Mouse (Mus musculus) Patski (cell line): ENCODE results near the gene Rmdn3. TPM values are rescaled to one million over a fixed set of nuclear protein-coding genes. Genes with fewer than 3 reads are reported as not detected.

Experiments used
- ATAC-seq: fragments of 100-300 bp; one replicate; pipeline ENCODE4 v1.8.0; 2021
- CTCF ChIA-PET: fragments of 350-600 bp; sonication (Branson Sonifier 250); formaldehyde crosslinking; loops from one replicate; lab custom pipeline; 2022; ENCODE audit warnings: inconsistent platforms; lab: Charles Lee
- POLR2A ChIA-PET: fragments of 350-600 bp; sonication (Branson Sonifier 250); formaldehyde crosslinking; loops from one replicate; lab custom pipeline; 2022; ENCODE audit warnings: antibody characterized with exemption, inconsistent platforms; lab: Charles Lee
- DNase-seq: peaks from one replicate; pipeline ENCODE4 v3.0.0-alpha.2; 2011; ENCODE audit warnings: low read depth, low spot score
- H3K27me3 ChIP-seq: fragments of 371-371 bp; one replicate; pipeline ENCODE4 v1.5.1; 2021
- CTCF ChIP-seq: fragments of 100-300 bp; IDR thresholded peaks from one replicate; pipeline ENCODE4 v1.5.1; 2021
- in situ Hi-C: fragments of 300-500 bp; cut with MboI; formaldehyde crosslinking; loops from 3 replicates; pipeline ENCODE4 v1.11.1; 2018; ENCODE audit warnings: low pct_unique_long_range_greater_than_20kb, mixed read lengths
- polyA plus RNA-seq: library from polyadenylated mRNA; unstranded; gene quantifications from one replicate; pipeline ENCODE4 v1.2.3, GENCODE M21; 2021

The Rmdn3 gene
- polyA plus RNA-seq, 1 experiment from 2014 or later: 31.7 TPM

GRCm38 (mm10) chr2:119171574-119171973, 14.7 kb upstream of the Rmdn3 start:
- in situ Hi-C loops: no loop called here
- no peak for TF ChIP-seq CTCF
- POLR2A ChIA-PET: no interaction called here
- no peaks in the 10 kb centered on the region for H3K27me3 ChIP-seq
- CTCF ChIA-PET: interaction anchor here (1.0 to 2.0 kb wide), 3 partner anchors 9 to 18 kb away, joined by 3 to 7 read pairs (median 3); no protein-coding TSS in a partner anchor
- ATAC-seq (no peak), DNase-seq (no peak)

DNA sequence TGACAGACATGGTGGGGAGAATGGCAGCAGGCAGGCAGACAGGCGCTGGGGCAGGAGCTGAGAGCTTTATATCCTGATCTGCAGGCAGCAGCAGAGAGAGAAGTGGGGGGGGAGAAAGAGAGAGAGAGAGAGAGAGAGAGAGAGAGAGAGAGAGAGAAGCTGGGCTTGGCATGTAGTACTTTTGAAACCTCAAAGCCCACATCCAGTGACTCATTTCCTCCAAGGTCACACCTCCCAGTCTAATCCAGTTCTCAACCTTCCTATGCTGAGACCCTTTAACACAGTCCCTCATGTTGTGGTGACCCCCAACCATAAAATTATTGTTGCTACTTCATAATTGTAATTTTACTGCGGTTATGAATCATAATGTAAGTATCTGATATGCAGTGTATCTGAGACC, 13.4 kb upstream of the Rmdn3 start:
- no peak for TF ChIP-seq CTCF
- DNase-seq: no peak
- ChIA-PET POLR2A (no interaction called here), CTCF (interaction anchor here (1.0 to 1.7 kb wide), 2 partner anchors 11 to 19 kb away, joined by 3 to 4 read pairs; no protein-coding TSS in a partner anchor)
- H3K27me3 ChIP-seq: no peaks in the 10 kb centered on the region
- in situ Hi-C loops: no loop called here
- ATAC-seq: no peak

- TF ChIP-seq CTCF: no peak
- CTCF ChIA-PET: no interaction called here
- in situ Hi-C loops: no loop called here
- no peaks in the 10 kb centered on the region for H3K27me3 ChIP-seq
- DNase-seq: no peak
- ATAC-seq: no peak
- POLR2A ChIA-PET: no interaction called here
Measured at GRCm38 (mm10) chr2:119167866-119168256, 11.0 kb upstream of the Rmdn3 start.

GRCm38 (mm10) chr2:119166901-119167865, 10.3 kb upstream of the Rmdn3 start, which contains the start of gene Gchfr:
Gchfr (plus strand) TSS chr2:119167773.
- POLR2A ChIA-PET: no interaction called here
- CTCF ChIA-PET: interaction anchor here (0.8 to 1.8 kb wide), 4 partner anchors 10 to 22 kb away, joined by 3 to 6 read pairs (median 4); no protein-coding TSS in a partner anchor
- no peaks in the 10 kb centered on the region for H3K27me3 ChIP-seq
- no peak for TF ChIP-seq CTCF
- ATAC-seq: peak; percentile 64
- in situ Hi-C loops: no loop called here
- no peak for DNase-seq

- ATAC-seq: no peak
- in situ Hi-C loops: no loop called here
- POLR2A ChIA-PET: no interaction called here
- no peaks in the 10 kb centered on the region for H3K27me3 ChIP-seq
- DNase-seq: no peak
- no peak for TF ChIP-seq CTCF
- CTCF ChIA-PET: interaction anchor here (1.2 to 2.2 kb wide), 5 partner anchors 9 to 80 kb away, joined by 3 to 11 read pairs (median 3); partner anchors contain the start of gene Gm14137
Measured at GRCm38 (mm10) chr2:119165401-119165800, 8.6 kb upstream of the Rmdn3 start.

DNA sequence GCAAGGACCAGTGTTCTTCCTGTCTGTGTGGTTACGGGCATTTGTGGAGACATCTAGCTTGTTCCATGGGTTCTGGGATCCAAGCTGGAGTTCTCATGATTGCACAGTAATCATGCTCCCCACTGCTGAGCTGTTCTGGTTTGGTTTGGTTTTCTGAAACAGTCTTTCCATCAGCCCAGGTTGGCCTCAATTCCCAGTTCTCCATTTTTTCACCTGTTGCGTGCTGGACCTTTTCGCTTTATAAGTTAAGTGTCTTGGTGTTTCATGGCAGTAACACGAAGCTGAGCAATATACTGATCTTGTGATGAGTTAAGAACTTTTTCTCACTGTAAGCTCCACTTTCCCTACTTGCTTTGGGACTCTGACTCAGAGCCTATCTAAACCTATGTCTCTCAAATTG, 7.2 kb upstream of the Rmdn3 start:
- TF ChIP-seq CTCF: no peak
- CTCF ChIA-PET: interaction anchor here (1.4 to 2.2 kb wide), 2 partner anchors 23 to 25 kb away, joined by 3 to 11 read pairs; no protein-coding TSS in a partner anchor
- in situ Hi-C loops: no loop called here
- ATAC-seq (no peak), DNase-seq (no peak)
- POLR2A ChIA-PET: interaction anchor here (0.6 to 1.2 kb wide), 2 partner anchors 10 to 26 kb away, joined by 3 to 5 read pairs; partner anchors contain the start of gene Gm14137
- H3K27me3 ChIP-seq: no peaks in the 10 kb centered on the region

DNA sequence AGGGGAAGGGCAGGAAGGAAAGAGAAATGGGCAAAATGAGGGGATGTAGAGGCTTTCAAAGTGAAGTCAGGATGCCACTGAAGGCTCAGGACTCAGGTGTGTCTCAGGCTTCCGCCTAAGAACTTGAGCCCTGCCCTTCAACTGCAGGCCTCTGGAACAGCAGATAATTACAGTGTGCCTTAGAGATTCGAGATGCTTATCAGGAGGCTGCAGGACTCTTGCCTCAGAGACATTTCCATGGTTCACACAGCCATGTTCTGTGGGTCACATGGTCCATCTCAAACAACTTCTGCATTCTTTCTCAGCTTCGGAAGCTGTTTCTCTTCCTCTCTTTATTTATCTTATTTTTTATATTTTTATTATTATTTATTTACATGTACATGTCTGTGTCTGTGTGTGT, 6.3 kb upstream of the Rmdn3 start:
- CTCF ChIA-PET: interaction anchor here (1.1 to 1.4 kb wide), 2 partner anchors 9 to 22 kb away, joined by 3 read pairs; no protein-coding TSS in a partner anchor
- TF ChIP-seq CTCF: no peak
- in situ Hi-C loops: no loop called here
- DNase-seq: no peak
- no peak for ATAC-seq
- H3K27me3 ChIP-seq: no peaks in the 10 kb centered on the region
- POLR2A ChIA-PET: no interaction called here

GRCm38 (mm10) chr2:119161247-119161646, 4.4 kb upstream of the Rmdn3 start:
- no peak for DNase-seq
- CTCF ChIA-PET: interaction anchor here (0.7 to 1.6 kb wide), 3 partner anchors 11 to 28 kb away, joined by 3 read pairs; no protein-coding TSS in a partner anchor
- no peak for ATAC-seq
- POLR2A ChIA-PET: no interaction called here
- in situ Hi-C loops: no loop called here
- no peaks in the 10 kb centered on the region for H3K27me3 ChIP-seq
- no peak for TF ChIP-seq CTCF

DNA sequence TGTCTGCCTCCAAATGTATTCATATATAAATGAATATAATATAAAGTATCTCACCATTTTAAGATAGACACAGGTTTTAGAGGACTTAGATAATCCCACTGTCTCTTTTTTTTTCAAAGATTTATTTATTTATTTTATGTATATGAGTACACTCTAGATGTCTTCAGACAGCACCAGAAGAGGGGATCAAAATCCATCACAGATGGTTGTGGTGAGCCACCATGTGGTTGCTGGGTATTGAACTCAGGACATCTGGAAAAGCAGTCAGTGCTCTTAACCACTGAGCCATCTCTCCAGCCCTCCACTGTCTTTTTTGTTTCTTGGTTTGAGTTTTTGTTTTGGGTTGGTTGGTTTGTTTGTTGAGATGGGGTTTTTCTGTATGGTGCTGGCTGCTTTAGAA, 1.0 kb upstream of the Rmdn3 start:
- H3K27me3 ChIP-seq: no peaks in the 10 kb centered on the region
- DNase-seq (no peak), ATAC-seq (no peak)
- POLR2A ChIA-PET: interaction anchor here (0.6 to 0.7 kb wide), 2 partner anchors 26 to 169 kb away, joined by 3 read pairs; no protein-coding TSS in a partner anchor
- CTCF ChIA-PET: no interaction called here
- TF ChIP-seq CTCF: no peak
- in situ Hi-C loops: no loop called here

GRCm38 (mm10) chr2:119156081-119156680, 653 bp downstream of the Rmdn3 start:
- in situ Hi-C loops: no loop called here
- no peak for ATAC-seq
- POLR2A ChIA-PET: no interaction called here
- CTCF ChIA-PET: interaction anchor here (2.5 kb wide), 1 partner anchor 33 kb away, joined by 11 read pairs; no protein-coding TSS in a partner anchor
- H3K27me3 ChIP-seq: no peaks in the 10 kb centered on the region
- no peak for TF ChIP-seq CTCF
- DNase-seq: no peak
